Mouse (Mus musculus): ENCODE data around the gene Galp.

DNA sequence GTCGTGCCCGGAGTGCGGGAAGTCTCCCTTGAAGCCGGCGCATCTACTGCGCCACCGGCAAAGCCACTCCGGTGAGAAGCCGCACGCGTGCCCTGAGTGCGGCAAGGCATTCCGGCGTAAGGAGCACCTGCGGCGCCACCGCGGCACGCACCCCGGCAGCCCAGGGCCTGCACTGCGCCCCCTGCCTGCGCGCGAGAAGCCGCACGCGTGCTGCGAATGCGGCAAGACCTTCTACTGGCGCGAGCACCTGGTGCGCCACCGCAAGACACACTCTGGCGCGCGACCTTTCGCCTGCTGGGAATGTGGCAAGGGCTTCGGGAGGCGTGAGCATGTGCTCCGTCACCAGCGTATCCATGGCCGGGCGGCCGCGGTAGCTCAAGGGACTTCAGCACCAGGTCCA lies 7.3 kb upstream of the Galp start:
- TF ChIP-seq CTCF (IDR thresholded peaks at IDR 0.05; ENCODE audit: low read depth) (peak; percentile 46), EP300 (optimal IDR thresholded peaks at IDR 0.05) (no peak)
